Comparison of ENCODE assay signal across 11 mouse cellular contexts in genomic region chr6:116009426-116009825, GRCm38 (mm10). TPM values are rescaled to one million over a fixed set of nuclear protein-coding genes. Genes with fewer than 3 reads are reported as not detected.
DNase-seq lines count a peak whose midpoint lies in the region; ATAC-seq and TF ChIP-seq lines count a peak whose summit lies in the region.
"Had no signal": no experiment of that assay in that cellular context is flagged by ENCODE, and none has a peak within 500 bp of the region (broad histone marks: within the 10 kb centered on the region; RNA-seq: fewer than 3 reads in every experiment).

No protein-coding gene starts in this region.

- no peaks in the 10 kb centered on the region for H3K27me3 ChIP-seq in heart, postnatal 0 days (ENCODE audit: control insufficient read depth, insufficient read depth, low read length)
- no peaks in the 10 kb centered on the region for H3K27me3 ChIP-seq in heart, embryonic 12.5 days (replicated peaks)

- H3K36me3 ChIP-seq in heart, postnatal 0 days (replicated peaks; ENCODE audit: control insufficient read depth, insufficient read depth, low read length) = no peaks in the 10 kb centered on the region
- H3K36me3 ChIP-seq in heart, embryonic 12.5 days = no peaks in the 10 kb centered on the region

- peaks cover 13% of the 10 kb centered on the region; the same call in 1 of the 2 replicates for H3K4me1 ChIP-seq in heart, postnatal 0 days (ENCODE audit: control insufficient read depth, insufficient read depth)
- peaks cover 36% of the 10 kb centered on the region for H3K4me1 ChIP-seq in heart, embryonic 12.5 days (replicated peaks)

- WGBS in heart, postnatal 0 days = 58% methylated on average over 12 of the region's 12 CpGs
- WGBS in heart, embryonic 12.5 days = 52% methylated on average over 12 of the region's 12 CpGs

- 0 out of 2 replicates have a peak, but pooled peaks have one; percentile 45 for TF ChIP-seq EP300 in heart, postnatal 0 days (IDR thresholded peaks at IDR 0.05; ENCODE audit: low read depth)

- ATAC-seq in heart, postnatal 0 days (ENCODE audit: insufficient read depth, low read depth) = 0 out of 2 replicates have a peak, but pooled peaks have one; percentile 5
- no peak for ATAC-seq in heart, embryonic 12.5 days (ENCODE audit: insufficient number of reproducible peaks, low FRiP score)

- no peak overlapping the region for H3K4me3 ChIP-seq in heart, postnatal 0 days (ENCODE audit: low read depth, low read length)
- no peak overlapping the region for H3K4me3 ChIP-seq in heart, embryonic 12.5 days

- no peak for DNase-seq in heart, postnatal 0 days (ENCODE audit: low spot score)
- DNase-seq in 3T3-L1 (ENCODE audit: low read depth, low spot score) = peak; percentile 76
- DNase-seq in adrenal gland, postnatal 10 days = peak; percentile 48
- DNase-seq in kidney, postnatal 25 days = peak; percentile 65 to 86
- no peak for DNase-seq in left cerebral cortex, adult 18-20 months (ENCODE audit: low spot score in 2 of 2)
- DNase-seq in layer of hippocampus, adult 18-20 months (ENCODE audit: low spot score in 2 of 2) = no peak
- no peak for DNase-seq in frontal cortex, postnatal 25 days (ENCODE audit: low spot score in 2 of 2)
- DNase-seq: cerebellum, adult 9-11 months; gastrocnemius, postnatal 36 days; right cerebral cortex, postnatal 25 days had no signal

- H3K4me2 ChIP-seq in heart, postnatal 0 days (ENCODE audit: low read depth, low read length) = no peak overlapping the region
- H3K4me2 ChIP-seq in heart, embryonic 12.5 days = no peak overlapping the region

- no peak overlapping the region for H3K9ac ChIP-seq in heart, postnatal 0 days (replicated peaks; ENCODE audit: low read depth, low read length)
- H3K9ac ChIP-seq in heart, embryonic 12.5 days = no peak overlapping the region

- H3K9me3 ChIP-seq in heart, postnatal 0 days (replicated peaks; ENCODE audit: control insufficient read depth, low read length) = no peaks in the 10 kb centered on the region
- no peaks in the 10 kb centered on the region for H3K9me3 ChIP-seq in heart, embryonic 12.5 days (replicated peaks)

- TF ChIP-seq CTCF in heart, postnatal 0 days (IDR thresholded peaks at IDR 0.05; ENCODE audit: low read depth) = no peak

- H3K27ac ChIP-seq in heart, postnatal 0 days (ENCODE audit: low read depth) = peak overlapping the region; percentile 28; the same call in 1 of the 2 replicates
- no peak overlapping the region for H3K27ac ChIP-seq in heart, embryonic 12.5 days (ENCODE audit: poor library complexity, severe bottlenecking)

RNA-seq across cellular contexts. Expression of gene Plxnd1, which starts 14.6 kb away (rescaled TPM):
- 82.4 and 166 TPM in 2 replicates for total RNA-seq in heart, postnatal 0 days (2014; rRNA removed; ENCODE audit: low replicate concordance)
- polyA plus RNA-seq in heart, postnatal 0 days (2015; fragmentation: Nextera tagmentation; extraction: Ambion mirVana) = 28.1 and 37.7 TPM in 2 replicates
- 60.8 and 80.5 TPM in 2 replicates for polyA plus RNA-seq in heart, embryonic 12.5 days (2016; fragmentation: Nextera tagmentation; extraction: Ambion mirVana)
- total RNA-seq in adrenal gland, postnatal 10 days (2021) = 100 to 1,000 TPM; 155 to 215 TPM
- 100 to 1,000 TPM; 103 to 123 TPM for total RNA-seq in left cerebral cortex, adult 18-20 months (2021)
- 10 to 100 TPM; 22.0 to 23.0 TPM for total RNA-seq in layer of hippocampus, adult 18-20 months (2021)

Comparison
In these comparisons a context has a peak if more than half of its experiments do, and no peak if none do; other contexts are left out.
1. DNase-seq: peak in 3T3-L1 (single experiment), adrenal gland, postnatal 10 days (single experiment) and kidney, postnatal 25 days (2 of 2); none in heart, postnatal 0 days (single experiment), left cerebral cortex, adult 18-20 months (0 of 2), layer of hippocampus, adult 18-20 months (0 of 2) and frontal cortex, postnatal 25 days (0 of 2).